Comparison of ENCODE assay signal across 23 mouse cellular contexts in genomic region chr8:119571135-119571534, GRCm38 (mm10). TPM values are rescaled to one million over a fixed set of nuclear protein-coding genes. Genes with fewer than 3 reads are reported as not detected.
DNase-seq lines count a peak whose midpoint lies in the region; ATAC-seq and TF ChIP-seq lines count a peak whose summit lies in the region.
"Had no signal": no experiment of that assay in that cellular context is flagged by ENCODE, and none has a peak within 500 bp of the region (broad histone marks: within the 10 kb centered on the region; RNA-seq: fewer than 3 reads in every experiment).

No protein-coding gene starts in this region.

- no peaks in the 10 kb centered on the region for H3K9me3 ChIP-seq in embryonic facial prominence, embryonic 13.5 days
- no peaks in the 10 kb centered on the region for H3K9me3 ChIP-seq in embryonic facial prominence, embryonic 10.5 days
- H3K9me3 ChIP-seq: forebrain, embryonic 15.5 days; heart, embryonic 13.5 days; hindbrain, embryonic 15.5 days had no signal

- H3K27me3 ChIP-seq in embryonic facial prominence, embryonic 13.5 days, result peaks cover 14% of the 10 kb centered on the region
- H3K27me3 ChIP-seq in embryonic facial prominence, embryonic 10.5 days (replicated peaks; ENCODE audit: low read depth, poor library complexity, severe bottlenecking), result peaks cover 34% of the 10 kb centered on the region
- no peaks in the 10 kb centered on the region for H3K27me3 ChIP-seq in thymus, adult 2 months (ENCODE audit: control insufficient read depth, insufficient read depth, low read length)
- H3K27me3 ChIP-seq: hindbrain, embryonic 15.5 days had no signal

- TF ChIP-seq CTCF in thymus, adult 2 months (IDR thresholded peaks at IDR 0.05; ENCODE audit: borderline replicate concordance, control insufficient read depth, extremely low read depth, insufficient read depth, low read length, poor library complexity), result no peak

- H3K4me1 ChIP-seq in embryonic facial prominence, embryonic 13.5 days, result peaks cover 26% of the 10 kb centered on the region
- peaks cover 35% of the 10 kb centered on the region for H3K4me1 ChIP-seq in embryonic facial prominence, embryonic 10.5 days
- H3K4me1 ChIP-seq in thymus, adult 2 months (replicated peaks; ENCODE audit: control insufficient read depth, insufficient read depth, low read length), result peaks cover 60% of the 10 kb centered on the region

- DNase-seq in embryonic facial prominence, embryonic 10.5 days (ENCODE audit: low spot score), result no peak
- DNase-seq in thymus, adult 2 months, result no peak
- no peak for DNase-seq in thymus, postnatal 25 days
- DNase-seq in left cerebral cortex, postnatal 25 days (ENCODE audit: low spot score in 2 of 2), result no peak
- DNase-seq in Muller cell, postnatal 12 days (ENCODE audit: inconsistent ontology term), result no peak
- DNase-seq: cerebellum, adult 18-20 months; cerebellum, adult 9-11 months; cerebellum, postnatal 36 days; gastrocnemius, postnatal 36 days; heart, adult 11 months; heart, postnatal 36 days had no signal

- no peak overlapping the region for H3K4me3 ChIP-seq in embryonic facial prominence, embryonic 13.5 days
- H3K4me3 ChIP-seq in embryonic facial prominence, embryonic 10.5 days, result no peak overlapping the region
- H3K4me3 ChIP-seq in thymus, adult 2 months (ENCODE audit: control insufficient read depth, insufficient read depth, low read length), result peak overlapping the region; percentile 27
- H3K4me3 ChIP-seq: forebrain, embryonic 15.5 days; heart, embryonic 13.5 days; hindbrain, embryonic 15.5 days had no signal

- H3K4me2 ChIP-seq in embryonic facial prominence, embryonic 13.5 days, result no peak overlapping the region
- H3K4me2 ChIP-seq: forebrain, embryonic 15.5 days; heart, embryonic 13.5 days; hindbrain, embryonic 15.5 days had no signal

- ATAC-seq in embryonic facial prominence, embryonic 13.5 days (ENCODE audit: insufficient number of reproducible peaks, insufficient read depth, low FRiP score, low TSS enrichment, low read depth), result no peak
- peak; percentile 54 for ATAC-seq in common myeloid progenitor, adult 5-6 weeks (replicated peaks; ENCODE audit: low read depth, poor library complexity, severe bottlenecking)
- ATAC-seq: forebrain, embryonic 15.5 days had no signal

- no peak for TF ChIP-seq POLR2A in thymus, adult 2 months (IDR thresholded peaks at IDR 0.05; ENCODE audit: control insufficient read depth, extremely low read depth, insufficient read depth, low read length, poor library complexity)

- peaks cover 11% of the 10 kb centered on the region for H3K36me3 ChIP-seq in embryonic facial prominence, embryonic 13.5 days
- H3K36me3 ChIP-seq in embryonic facial prominence, embryonic 10.5 days (replicated peaks), result peaks cover 17% of the 10 kb centered on the region
- peaks cover 13% of the 10 kb centered on the region for H3K36me3 ChIP-seq in thymus, adult 2 months (ENCODE audit: control insufficient read depth, insufficient read depth, low read length)

- intact Hi-C loops in left cerebral cortex, postnatal 25 days (cut with DNase I), result no loop called here

- 0 out of 2 replicates have a peak overlapping the region, but pooled peaks have one; percentile 1 for H3K9ac ChIP-seq in embryonic facial prominence, embryonic 13.5 days
- H3K9ac ChIP-seq: forebrain, embryonic 15.5 days; heart, embryonic 13.5 days; hindbrain, embryonic 15.5 days had no signal

- no peak overlapping the region for H3K27ac ChIP-seq in embryonic facial prominence, embryonic 13.5 days
- H3K27ac ChIP-seq in embryonic facial prominence, embryonic 10.5 days (replicated peaks), result no peak overlapping the region
- H3K27ac ChIP-seq in thymus, adult 2 months (ENCODE audit: control insufficient read depth, insufficient read depth, low read length), result peak overlapping the region; percentile 98
- H3K27ac ChIP-seq: forebrain, embryonic 15.5 days; heart, embryonic 13.5 days; hindbrain, embryonic 15.5 days had no signal

- WGBS in embryonic facial prominence, embryonic 13.5 days, result 81% methylated on average over 6 of the region's 6 CpGs
- 88% methylated on average over 6 of the region's 6 CpGs for WGBS in embryonic facial prominence, embryonic 10.5 days
- 66% methylated on average over 6 of the region's 6 CpGs for WGBS in thymus, adult 2 months

RNA-seq across cellular contexts. Expression of gene Hsdl1, which starts 3.8 kb away (rescaled TPM):
- polyA plus RNA-seq in embryonic facial prominence, embryonic 13.5 days (2015; fragmentation: Nextera tagmentation; extraction: Ambion mirVana), result 29.1 and 30.0 TPM in 2 replicates
- 42.0 and 43.5 TPM in 2 replicates for polyA plus RNA-seq in embryonic facial prominence, embryonic 10.5 days (2016; fragmentation: Nextera tagmentation; extraction: Ambion mirVana)
- polyA plus RNA-seq in thymus, adult 2 months (2012; rRNA removed), result 149 and 176 TPM in 2 replicates
- total RNA-seq in common myeloid progenitor, adult 5-6 weeks (2017), result 26.2 and 31.1 TPM in 2 replicates
- 10 to 100 TPM; 44.8 to 47.1 TPM for total RNA-seq in left cerebral cortex, postnatal 25 days (2021)

RNA-seq across cellular contexts. Expression of gene Dnaaf1, which starts 3.9 kb away (rescaled TPM):
- polyA plus RNA-seq in embryonic facial prominence, embryonic 13.5 days (2015; fragmentation: Nextera tagmentation; extraction: Ambion mirVana), result 0.08 and 0.19 TPM in 2 replicates
- 0.11 and 0.15 TPM in 2 replicates for polyA plus RNA-seq in embryonic facial prominence, embryonic 10.5 days (2016; fragmentation: Nextera tagmentation; extraction: Ambion mirVana)
- 0.90 and 1.1 TPM in 2 replicates for polyA plus RNA-seq in thymus, adult 2 months (2012; rRNA removed)
- total RNA-seq in common myeloid progenitor, adult 5-6 weeks (2017), result not detected in 2 replicates
- under 1 TPM; 0.21 to 0.25 TPM for total RNA-seq in left cerebral cortex, postnatal 25 days (2021)
- total RNA-seq: adrenal gland, adult 8-10 months; gastrocnemius, adult 8-10 months; gastrocnemius, postnatal 36 days; heart, postnatal 36 days had no signal
- polyA plus RNA-seq: embryonic facial prominence, embryonic 11.5 days; forebrain, embryonic 11.5 days had no signal

RNA-seq across cellular contexts. Expression of gene Mbtps1, which starts 12.6 kb away (rescaled TPM):
- 132 and 150 TPM in 2 replicates for polyA plus RNA-seq in embryonic facial prominence, embryonic 13.5 days (2015; fragmentation: Nextera tagmentation; extraction: Ambion mirVana)
- 120 and 121 TPM in 2 replicates for polyA plus RNA-seq in embryonic facial prominence, embryonic 10.5 days (2016; fragmentation: Nextera tagmentation; extraction: Ambion mirVana)
- 166 and 177 TPM in 2 replicates for polyA plus RNA-seq in thymus, adult 2 months (2012; rRNA removed)
- 43.7 and 50.4 TPM in 2 replicates for total RNA-seq in common myeloid progenitor, adult 5-6 weeks (2017)
- 10 to 100 TPM; 62.3 to 68.5 TPM for total RNA-seq in left cerebral cortex, postnatal 25 days (2021)

RNA-seq across cellular contexts. Expression of gene Taf1c, which starts 33.9 kb away (rescaled TPM):
- polyA plus RNA-seq in embryonic facial prominence, embryonic 13.5 days (2015; fragmentation: Nextera tagmentation; extraction: Ambion mirVana), result 12.9 and 13.7 TPM in 2 replicates
- polyA plus RNA-seq in embryonic facial prominence, embryonic 10.5 days (2016; fragmentation: Nextera tagmentation; extraction: Ambion mirVana), result 15.7 and 17.8 TPM in 2 replicates
- polyA plus RNA-seq in thymus, adult 2 months (2012; rRNA removed), result 109 and 112 TPM in 2 replicates
- 3.6 and 7.8 TPM in 2 replicates for total RNA-seq in common myeloid progenitor, adult 5-6 weeks (2017)
- total RNA-seq in left cerebral cortex, postnatal 25 days (2021), result 1 to 10 TPM; 9.9 to 10.0 TPM

RNA-seq across cellular contexts. Expression of gene Adad2, which starts 41.4 kb away (rescaled TPM):
- polyA plus RNA-seq in embryonic facial prominence, embryonic 13.5 days (2015; fragmentation: Nextera tagmentation; extraction: Ambion mirVana), result not detected in 2 replicates
- 0.27 TPM in 1 of 2 replicates, not detected in the other for polyA plus RNA-seq in embryonic facial prominence, embryonic 10.5 days (2016; fragmentation: Nextera tagmentation; extraction: Ambion mirVana)
- polyA plus RNA-seq in thymus, adult 2 months (2012; rRNA removed), result 0.22 and 0.34 TPM in 2 replicates
- not detected in 2 replicates for total RNA-seq in common myeloid progenitor, adult 5-6 weeks (2017)
- total RNA-seq in left cerebral cortex, postnatal 25 days (2021), result under 1 TPM; 0.23 to 0.55 TPM
- total RNA-seq: adrenal gland, adult 8-10 months; CH12.LX; gastrocnemius, adult 8-10 months; heart, postnatal 36 days had no signal
- polyA plus RNA-seq: forebrain, embryonic 11.5 days; forebrain, embryonic 15.5 days; heart, embryonic 13.5 days; heart, postnatal 0 days; hindbrain, embryonic 11.5 days had no signal
